Mouse (Mus musculus) myocyte (in vitro differentiated cells): Measurements from ENCODE around the gene Peli2.

Source experiments
- MAX ChIP-seq: IDR thresholded peaks from one replicate; pipeline ENCODE4 v1.6.1; 2011; ENCODE audit warnings: low read depth, mild to moderate bottlenecking, control low read depth
- POLR2A ChIP-seq: IDR thresholded peaks from one replicate; pipeline ENCODE4 v1.6.1; 2011; ENCODE audit warnings: low read depth, mild to moderate bottlenecking, control low read depth, moderate library complexity; ENCODE audit not compliant: insufficient read length
- POLR2AphosphoS2 ChIP-seq: IDR thresholded peaks from one replicate; pipeline ENCODE4 v1.6.1; 2011; ENCODE audit warnings: low read depth, control low read depth; ENCODE audit not compliant: insufficient read length
- REST ChIP-seq: IDR thresholded peaks from one replicate; pipeline ENCODE4 v1.6.1; 2011; ENCODE audit warnings: mild to moderate bottlenecking, control low read depth, moderate library complexity; ENCODE audit not compliant: insufficient read depth, insufficient read length

DNA sequence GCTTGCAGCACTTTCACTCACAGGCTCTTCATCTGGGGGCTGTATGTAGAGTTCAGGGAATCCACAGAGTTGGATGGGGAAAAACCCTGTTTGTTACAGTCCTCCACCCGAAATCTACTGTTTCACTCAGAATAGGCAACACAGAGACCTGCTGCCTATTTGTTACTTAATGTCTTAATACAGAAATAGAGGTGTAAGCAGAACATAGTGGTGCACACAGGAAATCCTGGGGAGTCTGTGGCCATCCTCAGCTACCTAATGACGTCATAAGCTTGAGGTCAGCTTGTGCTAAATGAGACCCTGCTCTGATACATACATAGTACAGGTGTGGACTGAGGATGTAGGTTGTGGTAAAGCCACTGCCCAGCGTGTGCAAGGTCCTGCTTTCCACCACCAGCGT lies 4.2 kb downstream of the Peli2 start:
- TF ChIP-seq MAX (no peak), POLR2AphosphoS2 (no peak), POLR2A (no peak), REST (no peak)
